Comparison of ENCODE assay signal across 16 mouse cellular contexts in genomic region chr2:29051932-29052331, GRCm38 (mm10). TPM values are rescaled to one million over a fixed set of nuclear protein-coding genes. Genes with fewer than 3 reads are reported as not detected.
"Had no signal": no experiment of that assay in that cellular context is flagged by ENCODE, and none has a peak within 500 bp of the region (broad histone marks: within the 10 kb centered on the region; RNA-seq: fewer than 3 reads in every experiment).

No protein-coding gene starts in this region.

- H3K4me3 ChIP-seq: left cerebral cortex, adult 2 months; limb, embryonic 12.5 days; midbrain, embryonic 10.5 days; midbrain, embryonic 15.5 days; neural tube, embryonic 15.5 days; stomach, embryonic 15.5 days had no signal

- H3K9ac ChIP-seq: limb, embryonic 12.5 days; liver, embryonic 14.5 days; midbrain, embryonic 15.5 days; neural tube, embryonic 15.5 days; stomach, embryonic 15.5 days had no signal

- H3K9me3 ChIP-seq: limb, embryonic 12.5 days; midbrain, embryonic 10.5 days; midbrain, embryonic 15.5 days; neural tube, embryonic 15.5 days; stomach, embryonic 15.5 days had no signal

- H3K36me3 ChIP-seq: limb, embryonic 12.5 days; midbrain, embryonic 10.5 days; midbrain, embryonic 15.5 days; neural tube, embryonic 15.5 days; stomach, embryonic 15.5 days had no signal

- ATAC-seq: midbrain, embryonic 15.5 days had no signal

- H3K4me2 ChIP-seq: limb, embryonic 12.5 days; midbrain, embryonic 15.5 days; neural tube, embryonic 15.5 days; stomach, embryonic 15.5 days had no signal

- DNase-seq: kidney, adult 11 months; kidney, postnatal 10 days; kidney, postnatal 4 days; lung, adult 18-20 months; right cerebral cortex, adult 18-20 months; right cerebral cortex, postnatal 25 days; thymus, postnatal 4 days had no signal

- H3K27ac ChIP-seq: left cerebral cortex, adult 2 months; limb, embryonic 12.5 days; liver, embryonic 14.5 days; midbrain, embryonic 10.5 days; midbrain, embryonic 15.5 days; neural tube, embryonic 15.5 days; stomach, embryonic 15.5 days had no signal

RNA-seq across cellular contexts. Expression of gene Cfap77, which starts 2.9 kb away (rescaled TPM):
- total RNA-seq: liver, adult 2 months; megakaryocyte, adult 5-6 weeks had no signal
